Mouse (Mus musculus): ENCODE results near the gene Foxe1.

Gene Foxe1

GRCm38 (mm10) chr4:46343596-46344260 is at the start of gene Foxe1:
TSS of gene Foxe1 (plus strand) at chr4:46343609.
- DNase-seq (ENCODE audit: low read depth, low spot score), result peak; percentile 65

- DNase-seq (ENCODE audit: low read depth, low spot score), result no peak
Measured at GRCm38 (mm10) chr4:46304071-46304470, 39.3 kb upstream of the Foxe1 start.

DNA sequence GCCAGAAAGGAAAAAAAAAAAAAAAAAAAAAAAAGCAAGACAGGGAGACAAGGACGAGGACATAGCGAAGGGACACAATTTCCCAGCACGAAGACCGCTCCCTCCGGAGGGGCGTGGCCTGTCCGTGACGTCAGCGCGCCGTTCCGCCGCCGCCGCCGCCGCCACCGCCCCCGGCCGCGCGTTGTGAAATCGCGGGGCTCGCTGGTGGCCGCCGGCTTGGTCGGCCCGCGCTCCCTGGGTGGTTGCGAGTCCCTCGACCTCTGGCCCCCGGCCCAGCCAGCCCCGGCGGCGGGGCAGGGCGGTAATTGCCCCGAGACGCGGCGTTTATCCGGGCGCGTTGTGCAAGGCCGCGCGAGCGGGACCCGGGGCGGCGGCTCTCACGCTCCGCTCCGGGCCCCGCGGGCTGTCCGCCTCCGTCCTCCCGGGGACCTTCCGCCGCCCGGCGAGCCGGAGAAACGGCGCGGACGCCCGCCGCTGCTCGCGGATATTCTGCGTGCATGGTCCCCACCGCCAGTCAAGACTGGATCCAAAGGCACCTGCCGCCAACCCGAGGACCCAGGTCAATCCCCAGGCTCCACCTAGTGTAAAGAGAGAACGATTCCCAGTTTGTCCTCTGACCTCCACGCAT is 38.5 kb upstream of the Foxe1 start:
- DNase-seq (ENCODE audit: low read depth, low spot score), result peak; percentile 78

GRCm38 (mm10) chr4:46305436-46305835 is 38.0 kb upstream of the Foxe1 start:
- DNase-seq (ENCODE audit: low read depth, low spot score), result no peak

- no peak for DNase-seq (ENCODE audit: low read depth, low spot score)
Measured at GRCm38 (mm10) chr4:46307341-46307740, 36.1 kb upstream of the Foxe1 start.

- DNase-seq (ENCODE audit: low read depth, low spot score), result no peak
Measured at GRCm38 (mm10) chr4:46307869-46308268, 35.5 kb upstream of the Foxe1 start.

DNA sequence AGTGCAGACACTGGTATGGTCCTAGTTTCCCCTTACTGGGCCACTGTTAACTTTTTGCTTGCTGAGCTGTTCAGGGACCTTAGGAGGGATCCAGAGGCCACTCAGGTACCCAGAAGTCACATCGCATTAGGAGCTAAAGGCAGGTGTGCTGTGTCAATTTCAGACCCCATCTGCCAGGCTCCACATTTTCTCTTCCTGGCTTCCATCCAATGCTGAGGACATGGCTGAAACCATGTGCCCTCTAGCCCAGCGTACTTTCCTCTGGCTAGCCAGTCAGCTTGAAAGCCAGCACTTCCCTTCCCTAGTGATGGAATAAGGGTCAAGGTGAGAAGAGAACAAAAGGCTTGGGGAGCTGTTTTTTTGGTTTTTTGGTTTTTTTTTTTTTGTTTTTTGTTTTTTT is 31.8 kb upstream of the Foxe1 start:
- DNase-seq (ENCODE audit: low read depth, low spot score), result no peak

GRCm38 (mm10) chr4:46321730-46322389 is 21.5 kb upstream of the Foxe1 start:
- no peak for DNase-seq (ENCODE audit: low read depth, low spot score)

DNA sequence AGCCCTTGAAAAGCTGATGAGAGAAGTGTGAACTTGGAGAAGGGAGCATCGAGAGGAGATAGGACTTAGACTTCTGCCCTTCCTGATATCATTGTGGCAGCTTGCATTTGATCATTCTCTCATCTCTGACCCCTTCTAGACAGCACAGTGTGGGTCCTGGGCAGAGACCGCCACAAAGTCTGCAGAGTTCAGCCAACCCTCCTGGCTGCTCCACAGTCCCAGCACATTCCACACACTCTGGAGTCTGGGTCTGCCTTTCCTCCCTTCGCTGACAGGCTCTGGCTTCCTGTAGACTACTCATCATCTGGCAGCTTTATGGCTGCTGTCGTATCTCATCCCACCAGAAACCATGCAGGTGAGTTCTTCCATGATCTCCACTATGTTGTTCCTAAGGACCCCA is 20.7 kb upstream of the Foxe1 start:
- no peak for DNase-seq (ENCODE audit: low read depth, low spot score)

DNA sequence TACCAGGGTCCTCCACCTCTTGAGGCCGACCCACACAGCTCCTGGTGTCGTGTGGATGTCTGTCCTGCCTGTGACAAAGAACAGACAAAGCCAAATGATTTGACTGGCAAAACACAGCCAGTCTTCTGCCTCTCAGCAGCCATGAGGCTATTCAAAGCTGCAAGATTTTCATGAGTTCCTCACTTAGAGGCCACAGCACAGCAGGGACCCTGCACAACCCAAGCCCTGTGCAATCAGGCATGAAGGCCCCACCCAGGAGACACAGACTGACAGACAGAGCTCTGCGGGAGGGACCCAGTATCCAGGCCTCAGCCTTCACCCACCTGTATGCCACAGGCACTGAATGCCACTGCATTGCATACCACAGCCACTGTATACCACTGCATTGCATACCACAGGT is 14.5 kb upstream of the Foxe1 start:
- DNase-seq (ENCODE audit: low read depth, low spot score), result peak; percentile 18

DNA sequence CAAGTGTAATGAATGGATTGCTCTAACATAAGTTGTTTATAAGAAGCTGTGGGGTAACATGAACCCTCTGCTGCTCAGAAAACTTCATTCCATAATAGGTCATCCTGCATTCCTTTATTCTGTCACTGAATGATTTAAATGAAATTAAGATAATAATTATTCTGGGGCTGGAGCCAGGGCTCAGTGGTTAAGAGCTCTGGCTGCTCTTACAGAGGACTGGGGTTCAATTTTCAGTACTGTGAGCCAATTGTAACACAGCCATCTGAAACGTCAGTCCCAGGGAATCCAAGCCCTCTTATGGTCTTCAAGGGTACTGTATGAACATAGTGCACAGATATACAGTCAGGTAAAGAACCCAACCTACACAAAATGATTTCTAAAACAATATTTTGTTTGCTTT is 7.6 kb upstream of the Foxe1 start:
- DNase-seq (ENCODE audit: low read depth, low spot score), result no peak

GRCm38 (mm10) chr4:46337990-46338389 is 5.4 kb upstream of the Foxe1 start:
- DNase-seq (ENCODE audit: low read depth, low spot score), result no peak

GRCm38 (mm10) chr4:46339026-46339425 is 4.4 kb upstream of the Foxe1 start:
- DNase-seq (ENCODE audit: low read depth, low spot score), result no peak

DNA sequence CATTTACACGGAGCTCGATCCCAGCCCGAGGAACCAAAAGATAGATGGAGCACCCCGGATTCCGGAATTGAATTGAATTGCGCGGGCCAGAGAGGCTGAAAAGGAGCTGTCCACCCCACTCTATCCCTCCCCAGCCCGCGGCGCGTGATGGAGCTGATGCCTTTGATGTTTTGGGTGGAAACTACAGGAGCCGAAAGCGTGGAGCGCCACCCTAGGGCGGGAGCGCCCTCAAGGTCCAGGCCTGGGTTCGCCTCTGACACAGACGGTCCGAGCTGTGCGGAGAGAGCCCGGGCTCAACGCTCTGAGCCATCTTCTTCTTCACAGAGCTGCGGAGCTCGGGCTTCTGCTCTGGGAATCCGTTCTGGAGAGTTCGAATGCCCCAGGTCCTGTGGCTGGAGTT is 3.8 kb upstream of the Foxe1 start:
- peak; percentile 56 for DNase-seq (ENCODE audit: low read depth, low spot score)

GRCm38 (mm10) chr4:46341831-46342680 is 1.4 kb upstream of the Foxe1 start:
- DNase-seq (ENCODE audit: low read depth, low spot score), result no peak

GRCm38 (mm10) chr4:46342711-46343286 is 610 bp upstream of the Foxe1 start:
- peak; percentile 56 for DNase-seq (ENCODE audit: low read depth, low spot score)

- peak; percentile 81 for DNase-seq (ENCODE audit: low read depth, low spot score)
Measured at GRCm38 (mm10) chr4:46344288-46344687, 879 bp downstream of the Foxe1 start.

- peak; percentile 63 for DNase-seq (ENCODE audit: low read depth, low spot score)
Measured at GRCm38 (mm10) chr4:46345056-46345772, 1.8 kb downstream of the Foxe1 start.

DNA sequence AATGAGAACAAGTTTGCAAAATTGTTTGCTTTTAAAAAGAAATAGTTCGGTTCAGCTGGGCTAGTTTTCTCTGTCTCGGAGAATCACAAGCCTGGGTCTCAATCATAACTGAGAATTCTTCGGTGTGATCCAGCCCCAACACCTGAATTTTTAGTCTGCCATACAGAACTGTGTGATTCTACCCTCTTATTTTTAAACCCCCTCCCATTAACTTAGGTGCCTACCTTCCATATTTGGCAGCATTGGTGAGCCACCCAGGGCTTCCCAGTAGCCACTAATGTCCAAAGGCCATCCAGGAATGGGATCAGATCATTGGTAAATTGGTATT is 2.3 kb downstream of the Foxe1 start:
- DNase-seq (ENCODE audit: low read depth, low spot score), result no peak

DNA sequence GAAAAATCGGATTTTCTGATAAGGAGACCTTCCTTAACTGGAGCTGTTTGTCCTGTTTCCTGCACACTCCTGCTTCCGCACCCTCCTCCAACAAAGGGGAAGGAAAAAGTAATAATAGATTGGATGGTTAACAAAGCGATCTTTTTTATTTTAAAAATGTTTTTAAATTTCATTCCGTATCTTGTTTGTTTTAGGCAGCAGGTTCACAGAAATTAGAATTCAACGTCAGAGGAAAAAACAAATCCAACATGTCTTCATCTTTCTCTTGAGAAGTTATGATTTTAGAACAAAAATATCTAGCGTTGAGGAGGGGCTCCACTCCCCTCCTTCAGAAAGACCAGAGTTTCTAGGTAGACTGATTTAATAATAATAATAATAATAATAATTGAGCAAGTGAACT is 2.8 kb downstream of the Foxe1 start:
- DNase-seq (ENCODE audit: low read depth, low spot score), result no peak

- no peak for DNase-seq (ENCODE audit: low read depth, low spot score)
Measured at GRCm38 (mm10) chr4:46347141-46347540, 3.7 kb downstream of the Foxe1 start.

Measured in ZHBTc4 (cell line).